Mouse (Mus musculus) ES-E14 (cell line): ENCODE data around the gene Hnrnpll. TPM values are rescaled to one million over a fixed set of nuclear protein-coding genes. Genes with fewer than 3 reads are reported as not detected.

Experiments
- DNase-seq: peaks from one replicate; pipeline ENCODE4 v3.0.0-alpha.2; 2013; ENCODE audit warnings: low read depth, low spot score
- H3K27ac ChIP-seq: 2 replicates; pipeline ENCODE4 v1.5.1; 2012; ENCODE audit warnings: low read depth, mild to moderate bottlenecking, low read length, moderate library complexity, mixed read lengths; ENCODE audit not compliant: poor library complexity, insufficient read depth, severe bottlenecking
- H3K36me3 ChIP-seq: 2 replicates; pipeline ENCODE4 v1.6.1; 2012; ENCODE audit warnings: mild to moderate bottlenecking, low read length, moderate library complexity, mixed read lengths; ENCODE audit not compliant: control insufficient read depth, poor library complexity, insufficient read depth, severe bottlenecking
- H3K4me1 ChIP-seq, 2 experiments: fragments of 150-350 bp in 1 of 2; sonication (generic) in 1 of 2; 2 replicates each; pipeline ENCODE4 v1.6.1; 2012; ENCODE audit warnings: low read length in 2 of 2, mild to moderate bottlenecking in 1 of 2, mixed read lengths in 1 of 2; ENCODE audit not compliant: control insufficient read depth in 2 of 2, insufficient read depth in 2 of 2, poor library complexity in 1 of 2
- H3K4me3 ChIP-seq, 2 experiments: fragments of 150-350 bp in 1 of 2; sonication (generic) in 1 of 2; 2 replicates each; pipeline ENCODE4 v1.5.1; 2012; ENCODE audit warnings: low read length in 2 of 2, low read depth in 1 of 2, mild to moderate bottlenecking in 1 of 2, mixed read lengths in 1 of 2; ENCODE audit not compliant: insufficient read depth in 1 of 2, poor library complexity in 1 of 2, severe bottlenecking in 1 of 2
- H3K9ac ChIP-seq: 2 replicates; pipeline ENCODE4 v1.6.1; 2012; ENCODE audit warnings: low read depth, mild to moderate bottlenecking, low read length, mixed read lengths; ENCODE audit not compliant: poor library complexity, insufficient read depth, severe bottlenecking
- H3K9me3 ChIP-seq: fragments of 150-350 bp; sonication (generic); 2 replicates; pipeline ENCODE4 v1.6.1; 2012; ENCODE audit warnings: low read depth, mild to moderate bottlenecking, low read length; ENCODE audit not compliant: control insufficient read depth, insufficient read depth
- CHD2 ChIP-seq: IDR thresholded peaks from 2 replicates; pipeline ENCODE4 v1.6.1; 2014; ENCODE audit warnings: mild to moderate bottlenecking, low read depth, low read length, inconsistent platforms
- HCFC1 ChIP-seq: IDR thresholded peaks from 2 replicates; pipeline ENCODE4 v1.6.1; 2012; ENCODE audit warnings: low read length, inconsistent platforms, borderline replicate concordance; ENCODE audit not compliant: insufficient read depth
- MAFK ChIP-seq: IDR thresholded peaks from 2 replicates; pipeline ENCODE4 v1.6.1; 2014; ENCODE audit warnings: mild to moderate bottlenecking, low read depth, low read length, inconsistent platforms; ENCODE audit not compliant: insufficient read depth
- ZC3H11A ChIP-seq: IDR thresholded peaks from 2 replicates; pipeline ENCODE4 v1.6.1; 2012; ENCODE audit warnings: low read depth, mild to moderate bottlenecking, inconsistent platforms, low read length, borderline replicate concordance
- ZNF384 ChIP-seq: IDR thresholded peaks from 2 replicates; pipeline ENCODE4 v1.6.1; 2012; ENCODE audit warnings: low read depth, low read length, inconsistent platforms
- in situ Hi-C, 2 experiments: fragments of 600-800 bp; cut with MboI; formaldehyde crosslinking; loops; one replicate each; pipeline ENCODE4 v1.15.1; 2025; ENCODE audit warnings: low sequenced_read_pairs in 2 of 2, inconsistent platforms in 1 of 2; ENCODE audit not compliant: unreplicated experiment in 2 of 2
- total RNA-seq: library from RNA; depleted of rRNA; stranded (reverse); fragments of 300-350 nt; gene quantifications from 2 replicates; pipeline ENCODE4 v1.2.3, GENCODE M21; 2012

Hnrnpll gene
- total RNA-seq, 1 experiment = 40.9 TPM

DNA sequence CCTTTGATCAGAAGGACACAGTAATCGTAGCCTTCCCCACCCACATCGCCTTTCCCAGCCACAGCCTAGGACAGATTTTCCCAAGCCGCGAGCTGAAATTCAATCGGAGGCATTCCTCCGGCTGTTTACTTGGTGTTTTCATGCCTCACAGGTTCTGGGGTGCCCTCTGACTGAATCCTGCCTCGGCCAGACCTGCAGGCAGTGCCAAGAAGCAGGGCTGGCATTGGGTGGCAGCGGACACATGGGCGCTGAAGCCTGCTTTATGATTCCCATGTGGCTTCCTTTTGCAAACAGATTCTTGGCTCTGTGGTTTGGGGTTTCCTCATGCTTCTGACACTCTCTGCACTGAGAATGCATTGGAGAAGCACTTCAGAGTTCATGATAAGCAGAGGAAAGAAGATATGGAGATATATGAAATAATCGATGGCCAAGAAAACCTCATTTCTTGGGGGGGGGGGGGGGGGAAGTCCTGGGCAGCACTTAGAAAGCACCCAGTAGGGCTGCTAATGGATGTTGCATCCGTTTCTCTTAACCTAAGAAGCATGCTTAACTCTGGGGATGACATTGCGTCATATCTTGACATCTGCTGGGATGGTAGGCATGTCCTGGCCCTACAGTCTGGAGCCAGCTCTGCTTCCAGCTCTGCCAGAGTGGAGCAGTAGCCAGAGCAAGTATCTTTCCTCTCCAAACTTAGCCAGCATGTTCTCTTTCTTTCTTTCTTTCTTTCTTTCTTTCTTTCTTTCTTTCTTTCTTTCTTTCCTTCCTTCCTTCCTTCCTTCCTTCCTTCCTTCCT lies 70.8 kb downstream of the Hnrnpll start:
- Histone ChIP-seq H3K4me3 (no peak overlapping the region), H3K36me3 (no peaks in the 10 kb centered on the region), H3K9ac (no peak overlapping the region), H3K9me3 (no peaks in the 10 kb centered on the region), H3K4me1 (peaks cover 0 to 3% of the 10 kb centered on the region in 2 experiments; a peak in 1 of 4 replicates), H3K27ac (no peak overlapping the region)
- DNase-seq = no peak
- in situ Hi-C loops = no loop called here
- no peak for TF ChIP-seq HCFC1
- no peak for TF ChIP-seq ZC3H11A
- TF ChIP-seq CHD2 = no peak
- TF ChIP-seq MAFK = no peak
- TF ChIP-seq ZNF384 = no peak

DNA sequence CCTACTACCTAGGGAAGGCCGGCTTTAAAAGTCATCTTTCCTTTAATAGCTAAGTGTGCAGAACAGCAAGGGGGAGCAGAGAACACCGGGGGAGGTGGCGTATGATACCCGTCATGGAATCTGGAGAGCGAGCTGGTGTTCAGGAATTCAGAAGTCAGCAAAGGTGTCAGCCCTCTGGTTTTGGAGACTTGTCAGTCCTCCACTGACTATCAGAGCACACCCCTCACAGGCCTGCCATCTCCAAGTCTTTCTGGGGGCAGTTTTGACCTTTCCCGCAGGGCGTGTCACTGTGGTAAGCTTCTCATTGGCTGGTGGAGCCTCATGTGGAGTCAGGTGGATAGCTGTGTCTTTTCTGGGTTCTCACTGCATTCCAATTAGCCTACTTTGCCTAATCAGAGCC lies 72.0 kb downstream of the Hnrnpll start:
- in situ Hi-C loops = no loop called here
- TF ChIP-seq MAFK (no peak), HCFC1 (no peak), CHD2 (no peak), ZC3H11A (no peak), ZNF384 (no peak)
- Histone ChIP-seq H3K36me3 (no peaks in the 10 kb centered on the region), H3K27ac (no peak overlapping the region), H3K9me3 (no peaks in the 10 kb centered on the region), H3K9ac (no peak overlapping the region), H3K4me1 (peaks cover 0 to 3% of the 10 kb centered on the region in 2 experiments; a peak in 1 of 4 replicates), H3K4me3 (no peak overlapping the region)
- no peak for DNase-seq

DNA sequence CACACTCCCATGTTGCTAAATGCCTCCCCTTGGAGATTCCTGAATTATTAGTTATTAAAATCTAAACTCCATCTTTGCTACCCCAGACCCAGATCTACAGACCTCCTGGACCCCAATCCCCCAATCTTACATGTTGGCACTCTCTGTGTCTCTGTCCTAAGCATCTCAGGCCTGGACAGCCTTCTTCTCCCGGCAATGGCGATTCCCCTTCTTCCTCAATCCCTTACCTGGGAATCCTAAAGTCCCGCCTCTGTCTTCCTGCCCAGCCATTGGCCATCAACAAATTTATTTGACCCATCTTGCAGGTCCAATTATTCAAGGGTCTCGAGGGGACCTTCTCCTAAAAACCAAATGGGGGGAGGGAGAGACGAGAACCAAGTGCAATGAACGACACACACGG lies 77.7 kb downstream of the Hnrnpll start:
- Histone ChIP-seq H3K4me1 (peaks cover 10 to 24% of the 10 kb centered on the region in 2 experiments), H3K4me3 (no peak overlapping the region)
- in situ Hi-C loops = no loop called here

DNA sequence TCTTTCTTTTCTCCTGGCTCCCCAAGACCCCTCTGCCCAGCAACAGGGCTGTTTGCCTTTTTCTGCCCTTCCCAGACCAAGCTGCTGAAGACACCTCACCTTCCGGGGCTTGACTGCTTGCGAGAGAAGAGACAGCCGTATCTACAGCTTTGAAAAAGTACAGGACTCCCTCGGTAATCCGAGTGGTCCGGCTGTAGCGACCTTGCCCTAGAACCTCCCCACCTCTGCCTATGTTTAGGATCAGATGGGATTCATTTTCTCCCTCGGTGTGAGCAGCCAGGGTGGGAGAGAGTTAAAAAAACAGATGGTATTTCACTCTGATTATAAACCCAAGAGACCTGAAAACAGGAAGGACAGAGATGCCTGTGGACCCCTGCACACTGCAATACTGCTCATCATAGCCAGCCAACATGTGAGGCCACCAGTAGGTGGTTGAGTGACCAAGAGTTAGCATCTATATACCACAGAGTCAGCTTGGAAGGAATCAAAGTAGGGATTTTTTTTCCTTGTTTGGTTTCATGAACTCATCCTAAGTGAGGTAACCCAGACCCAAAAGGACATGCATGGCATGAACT lies 79.1 kb downstream of the Hnrnpll start:
- no peak overlapping the region for H3K4me3 ChIP-seq
- no peaks in the 10 kb centered on the region for H3K9me3 ChIP-seq
- peaks cover 10 to 27% of the 10 kb centered on the region in 2 experiments for H3K4me1 ChIP-seq
- TF ChIP-seq HCFC1 = no peak
- TF ChIP-seq ZC3H11A = no peak
- TF ChIP-seq ZNF384 = no peak
- no peak for TF ChIP-seq MAFK
- TF ChIP-seq CHD2 = no peak
- no peak for DNase-seq
- in situ Hi-C loops = no loop called here
- H3K27ac ChIP-seq = no peak overlapping the region
- H3K9ac ChIP-seq = no peak overlapping the region
- no peaks in the 10 kb centered on the region for H3K36me3 ChIP-seq

More for the DNA sequence above, 77.7 kb downstream of the Hnrnpll start:
- Histone ChIP-seq H3K27ac (no peak overlapping the region), H3K9me3 (no peaks in the 10 kb centered on the region), H3K36me3 (no peaks in the 10 kb centered on the region), H3K9ac (no peak overlapping the region)
- DNase-seq = no peak
- no peak for TF ChIP-seq MAFK
- no peak for TF ChIP-seq HCFC1
- no peak for TF ChIP-seq ZNF384
- no peak for TF ChIP-seq CHD2
- no peak for TF ChIP-seq ZC3H11A
